Mouse (Mus musculus) G1E (cell line): ENCODE results near the gene Zbtb18.

ENCODE experiments used
- CTCF ChIP-seq: IDR thresholded peaks from 2 replicates; pipeline ENCODE4 v1.5.1; 2012; ENCODE audit warnings: low read depth, low read length, inconsistent platforms, mixed read lengths
- GATA1 ChIP-seq: IDR thresholded peaks from 2 replicates; pipeline ENCODE4 v1.6.1; 2012; ENCODE audit warnings: borderline replicate concordance, low read length, inconsistent platforms, mixed read lengths

- no peak for TF ChIP-seq GATA1
- no peak for TF ChIP-seq CTCF
Observed at GRCm38 (mm10) chr1:177494306-177494705, 52.2 kb downstream of the Zbtb18 start.
